In the genomic region with DNA sequence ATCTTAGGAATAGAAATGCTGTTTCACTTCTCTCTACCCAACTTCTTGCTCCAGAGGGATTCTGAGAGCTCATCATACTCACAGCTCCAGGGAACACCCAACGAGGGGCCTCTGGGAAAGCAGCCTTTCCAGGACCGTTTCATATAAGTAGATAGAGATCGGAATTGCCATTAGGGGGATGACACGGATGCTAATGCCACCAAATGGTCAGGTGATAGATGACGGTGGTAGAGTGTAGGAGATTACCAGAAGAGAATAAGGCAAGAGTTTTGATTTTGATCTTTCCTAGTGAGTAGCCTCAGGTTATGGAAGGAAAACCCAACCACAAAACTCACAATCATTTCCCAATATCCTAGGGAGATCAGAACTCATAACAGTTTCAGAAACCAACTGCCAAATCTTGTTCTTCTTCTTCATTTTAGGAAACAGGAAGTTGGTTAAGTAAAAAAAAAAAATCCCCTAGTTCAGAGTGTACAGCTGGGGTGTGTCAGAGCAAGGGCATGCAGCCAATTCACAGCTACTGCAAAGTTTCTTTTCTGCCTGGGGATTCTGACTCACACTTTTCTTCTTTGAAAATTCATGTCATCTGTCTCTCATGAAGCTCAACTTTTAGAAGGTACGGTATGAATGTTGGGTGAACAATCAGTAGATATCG, we compare ENCODE assay signal across 9 mouse cellular contexts. TPM values are rescaled to one million over a fixed set of nuclear protein-coding genes. Genes with fewer than 3 reads are reported as not detected.
DNase-seq lines count a peak whose midpoint lies in the region; ATAC-seq lines count a peak whose summit lies in the region.
"Had no signal": no experiment of that assay in that cellular context is flagged by ENCODE, and none has a peak within 500 bp of the region (broad histone marks: within the 10 kb centered on the region; RNA-seq: fewer than 3 reads in every experiment).

A gene (plus strand): TSS at position 183 of the 655 bp plus-strand sequence.

- 61% methylated on average over 7 of the region's 7 CpGs for whole genome bisulfite sequencing in stomach, embryonic 15.5 days
- WGBS in hindbrain, embryonic 14.5 days = 92% methylated on average over 7 of the region's 7 CpGs

- no peak within 1 kb of the TSS for H3K9ac ChIP-seq in stomach, embryonic 15.5 days
- no peak within 1 kb of the TSS for H3K9ac ChIP-seq in hindbrain, embryonic 14.5 days

- no peak within 1 kb of the TSS for H3K4me2 ChIP-seq in stomach, embryonic 15.5 days
- H3K4me2 ChIP-seq in hindbrain, embryonic 14.5 days (replicated peaks) = no peak within 1 kb of the TSS

- H3K27ac ChIP-seq in stomach, embryonic 15.5 days = no peak within 1 kb of the TSS
- H3K27ac ChIP-seq in hindbrain, embryonic 14.5 days = no peak within 1 kb of the TSS

- no peaks in the 10 kb centered on the region for H3K27me3 ChIP-seq in stomach, embryonic 15.5 days (replicated peaks)
- no peaks in the 10 kb centered on the region for H3K27me3 ChIP-seq in hindbrain, embryonic 14.5 days (ENCODE audit: control insufficient read depth, insufficient read depth, low read length)

- H3K36me3 ChIP-seq in stomach, embryonic 15.5 days = no peaks in the 10 kb centered on the region
- H3K36me3 ChIP-seq in hindbrain, embryonic 14.5 days (replicated peaks; ENCODE audit: control insufficient read depth, insufficient read depth) = no peaks in the 10 kb centered on the region

- peak; percentile 43; the same call in 1 of the 2 replicates for ATAC-seq in stomach, embryonic 15.5 days (ENCODE audit: insufficient read depth, low FRiP score, low read depth)
- no peak for ATAC-seq in hindbrain, embryonic 14.5 days (ENCODE audit: low FRiP score)

- H3K4me1 ChIP-seq in stomach, embryonic 15.5 days = no peaks in the 10 kb centered on the region
- H3K4me1 ChIP-seq in hindbrain, embryonic 14.5 days (replicated peaks; ENCODE audit: control insufficient read depth, insufficient read depth, low read length) = no peaks in the 10 kb centered on the region

- no peaks in the 10 kb centered on the region for H3K9me3 ChIP-seq in stomach, embryonic 15.5 days
- no peaks in the 10 kb centered on the region for H3K9me3 ChIP-seq in hindbrain, embryonic 14.5 days (ENCODE audit: control insufficient read depth, low read length)

- no peak within 1 kb of the TSS for H3K4me3 ChIP-seq in stomach, embryonic 15.5 days (replicated peaks)
- no peak within 1 kb of the TSS for H3K4me3 ChIP-seq in hindbrain, embryonic 14.5 days (replicated peaks; ENCODE audit: low read length)

- peak; percentile 30 for DNase-seq in layer of hippocampus, adult 11-12 months (ENCODE audit: low spot score)
- DNase-seq in layer of hippocampus, postnatal 36 days = no peak
- peak; percentile 76 for DNase-seq in CD4-positive, CD25-positive, alpha-beta regulatory T cell, adult 2 months (ENCODE audit: low read depth, low spot score)
- peak; percentile 73 for DNase-seq in gastrocnemius, adult 18-20 months (ENCODE audit: low spot score)
- DNase-seq in kidney, postnatal 4 days = peak; percentile 86 to 87
- DNase-seq in hindbrain, embryonic 14.5 days (ENCODE audit: low spot score) = no peak
- no peak for DNase-seq in cerebellum, postnatal 4 days (ENCODE audit: low spot score in 2 of 2)

RNA-seq across cellular contexts. Expression of the gene that starts here (rescaled TPM):
- not detected for total RNA-seq in layer of hippocampus, postnatal 36 days (2021)
- not detected for total RNA-seq in gastrocnemius, adult 18-20 months (2021)
- 0.05 and 0.09 TPM in 2 replicates for polyA plus RNA-seq in stomach, embryonic 15.5 days (2015; fragmentation: Nextera tagmentation; extraction: Ambion mirVana)
- polyA plus RNA-seq in hindbrain, embryonic 14.5 days (2014; fragmentation: Nextera tagmentation; extraction: Ambion mirVana) = not detected in 2 replicates
- polyA plus RNA-seq: heart, embryonic 16.5 days had no signal

Comparison
In these comparisons a context has a peak if more than half of its experiments do, and no peak if none do; other contexts are left out.
1. DNase-seq: peak in layer of hippocampus, adult 11-12 months (single experiment), CD4-positive, CD25-positive, alpha-beta regulatory T cell, adult 2 months (single experiment) and kidney, postnatal 4 days (2 of 2); none in layer of hippocampus, postnatal 36 days (0 of 2), hindbrain, embryonic 14.5 days (single experiment) and cerebellum, postnatal 4 days (0 of 2).
2. Peak in DNase-seq in gastrocnemius, adult 18-20 months; RNA of the gene not detected or under 1 TPM.
3. Peak in ATAC-seq in stomach, embryonic 15.5 days; RNA of the gene not detected or under 1 TPM.